Mouse (Mus musculus): ENCODE results near the gene Rasal1.

The Rasal1 gene

GRCm38 (mm10) chr5:120653873-120654272 lies 5.3 kb downstream of the Rasal1 start:
- DNase-seq (ENCODE audit: low read depth, low spot score), result no peak

GRCm38 (mm10) chr5:120656281-120656751 lies 7.7 kb downstream of the Rasal1 start:
- no peak for DNase-seq (ENCODE audit: low read depth, low spot score)

- DNase-seq (ENCODE audit: low read depth, low spot score), result no peak
These were observed 12.2 kb downstream of the Rasal1 start for GRCm38 (mm10) chr5:120660816-120661215.

- no peak for DNase-seq (ENCODE audit: low read depth, low spot score)
These were observed 16.3 kb downstream of the Rasal1 start for GRCm38 (mm10) chr5:120664888-120665287.

GRCm38 (mm10) chr5:120668761-120669160 lies 20.1 kb downstream of the Rasal1 start:
- DNase-seq (ENCODE audit: low read depth, low spot score), result no peak

GRCm38 (mm10) chr5:120670132-120670531 lies 21.5 kb downstream of the Rasal1 start:
- no peak for DNase-seq (ENCODE audit: low read depth, low spot score)

- no peak for DNase-seq (ENCODE audit: low read depth, low spot score)
These were observed 23.3 kb downstream of the Rasal1 start for GRCm38 (mm10) chr5:120671865-120672264.

GRCm38 (mm10) chr5:120673626-120674025 lies 25.0 kb downstream of the Rasal1 start:
- DNase-seq (ENCODE audit: low read depth, low spot score), result peak; percentile 28

- no peak for DNase-seq (ENCODE audit: low read depth, low spot score)
These were observed 25.9 kb downstream of the Rasal1 start for GRCm38 (mm10) chr5:120674229-120675145.

GRCm38 (mm10) chr5:120677516-120677915 lies 28.9 kb downstream of the Rasal1 start:
- DNase-seq (ENCODE audit: low read depth, low spot score), result no peak

- DNase-seq (ENCODE audit: low read depth, low spot score), result peak; percentile 50
These were observed 31.3 kb downstream of the Rasal1 start for GRCm38 (mm10) chr5:120679676-120680555.

GRCm38 (mm10) chr5:120680918-120681317 lies 32.3 kb downstream of the Rasal1 start:
- no peak for DNase-seq (ENCODE audit: low read depth, low spot score)

GRCm38 (mm10) chr5:120682982-120683771 lies 34.6 kb downstream of the Rasal1 start:
- no peak for DNase-seq (ENCODE audit: low read depth, low spot score)

GRCm38 (mm10) chr5:120685678-120686077 lies 37.1 kb downstream of the Rasal1 start:
- DNase-seq (ENCODE audit: low read depth, low spot score), result no peak

- DNase-seq (ENCODE audit: low read depth, low spot score), result no peak
These were observed 38.3 kb downstream of the Rasal1 start for GRCm38 (mm10) chr5:120686749-120687483.

GRCm38 (mm10) chr5:120687484-120687851 lies 38.9 kb downstream of the Rasal1 start:
- no peak for DNase-seq (ENCODE audit: low read depth, low spot score)

GRCm38 (mm10) chr5:120687897-120688296 lies 39.3 kb downstream of the Rasal1 start:
- no peak for DNase-seq (ENCODE audit: low read depth, low spot score)

GRCm38 (mm10) chr5:120688434-120688833 lies 39.8 kb downstream of the Rasal1 start:
- no peak for DNase-seq (ENCODE audit: low read depth, low spot score)

- no peak for DNase-seq (ENCODE audit: low read depth, low spot score)
These were observed 41.8 kb downstream of the Rasal1 start for GRCm38 (mm10) chr5:120690417-120690816.

GRCm38 (mm10) chr5:120692034-120692433 lies 43.4 kb downstream of the Rasal1 start:
- no peak for DNase-seq (ENCODE audit: low read depth, low spot score)
